Mouse (Mus musculus): Measurements from ENCODE around the gene Ctcfl. TPM values are rescaled to one million over a fixed set of nuclear protein-coding genes. Genes with fewer than 3 reads are reported as not detected.

The Ctcfl gene
- total and polyA plus RNA-seq, 3 experiments = 0.13 TPM; not detected in 2

DNA sequence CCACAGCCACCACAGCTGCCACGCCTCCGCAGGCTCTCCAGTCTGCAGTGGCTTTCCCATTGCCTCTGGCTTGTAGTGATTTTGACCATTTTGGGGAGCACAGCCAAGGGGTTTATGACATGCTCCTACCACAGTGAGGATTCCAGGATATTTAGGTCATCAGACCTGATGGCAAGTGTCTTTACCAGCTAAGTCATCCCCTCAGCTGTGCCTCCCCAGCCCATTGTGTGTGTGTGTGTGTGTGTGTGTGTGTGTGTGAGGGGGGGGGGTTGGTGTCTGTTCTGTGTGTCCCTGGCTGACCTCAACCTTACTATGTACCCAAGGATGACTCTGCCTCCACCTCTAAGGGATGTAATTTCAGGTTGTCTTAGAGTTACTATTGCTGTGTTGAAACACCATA is 54.5 kb downstream of the Ctcfl start:
- peaks cover 6 to 25% of the 10 kb centered on the region in 2 experiments for H3K4me1 ChIP-seq (ENCODE audit: control insufficient read depth in 1 of 2, insufficient read depth in 2 of 2, low read length in 2 of 2)
- no peak overlapping the region for H3K27ac ChIP-seq (ENCODE audit: control insufficient read depth, low read depth, low read length)
- H3K9ac ChIP-seq (ENCODE audit: control insufficient read depth, low read depth, low read length, poor library complexity, severe bottlenecking) = no peak overlapping the region
- no peaks in the 10 kb centered on the region for H3K27me3 ChIP-seq (ENCODE audit: control insufficient read depth in 1 of 2, insufficient read depth in 2 of 2, low read length in 2 of 2)
- H3K36me3 ChIP-seq (ENCODE audit: control insufficient read depth in 1 of 2, insufficient read depth in 2 of 2, low read length in 2 of 2) = peaks cover 0 to 11% of the 10 kb centered on the region in 2 experiments; a peak in 2 of 4 replicates
- H3K4me3 ChIP-seq (ENCODE audit: control insufficient read depth in 1 of 2, insufficient read depth in 1 of 2, low read depth in 2 of 2, low read length in 2 of 2) = no peak overlapping the region
- H3K79me2 ChIP-seq (ENCODE audit: control insufficient read depth, insufficient read depth, low read length, poor library complexity) = no peaks in the 10 kb centered on the region; the same call in 1 of the 2 replicates
- H3K9me3 ChIP-seq (replicated peaks; ENCODE audit: insufficient read depth, low read length) = no peaks in the 10 kb centered on the region
- no peak for DNase-seq (ENCODE audit: low read depth, low spot score)
- TF ChIP-seq CTCF (IDR thresholded peaks at IDR 0.05 in 2 of 3, conservative IDR thresholded peaks at IDR 0.05 in 1 of 3; ENCODE audit: control insufficient read depth in 1 of 3, insufficient read depth in 1 of 3, low read depth in 2 of 3, low read length in 3 of 3, poor library complexity in 1 of 3, severe bottlenecking in 1 of 3) = no peak
- no peak for TF ChIP-seq RAD21 (IDR thresholded peaks at IDR 0.05; ENCODE audit: low read depth, low read length)
- no peak for TF ChIP-seq GABPA (IDR thresholded peaks at IDR 0.05; ENCODE audit: low read depth, low read length)
- no peak for TF ChIP-seq TAL1 (IDR thresholded peaks at IDR 0.05; ENCODE audit: low read length)

DNA sequence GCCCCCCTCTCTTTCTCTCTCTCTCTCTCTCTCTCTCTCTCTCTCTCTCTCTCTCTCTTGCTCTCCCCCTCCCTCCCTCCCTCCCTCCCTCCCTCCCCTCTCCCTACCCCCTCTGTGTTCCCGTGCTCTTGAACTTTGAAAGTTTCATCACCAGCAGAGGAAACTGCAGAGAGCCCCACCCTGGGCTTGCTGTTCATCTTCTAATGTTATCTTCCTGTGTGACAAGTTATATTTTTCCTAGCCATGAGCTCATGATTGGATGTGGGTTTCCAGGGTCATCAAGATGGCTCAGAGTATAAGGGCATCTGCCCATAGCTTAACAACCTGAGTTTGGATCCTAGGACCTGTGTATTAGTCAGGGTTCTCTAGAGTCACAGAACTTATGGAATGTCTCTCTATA is 56.1 kb downstream of the Ctcfl start:
- Histone ChIP-seq H3K9me3 (replicated peaks; ENCODE audit: insufficient read depth, low read length) (no peaks in the 10 kb centered on the region), H3K9ac (ENCODE audit: control insufficient read depth, low read depth, low read length, poor library complexity, severe bottlenecking) (no peak overlapping the region), H3K4me1 (ENCODE audit: control insufficient read depth in 1 of 2, insufficient read depth in 2 of 2, low read length in 2 of 2) (peaks cover 6 to 25% of the 10 kb centered on the region in 2 experiments), H3K27me3 (ENCODE audit: control insufficient read depth in 1 of 2, insufficient read depth in 2 of 2, low read length in 2 of 2) (no peaks in the 10 kb centered on the region), H3K79me2 (ENCODE audit: control insufficient read depth, insufficient read depth, low read length, poor library complexity) (no peaks in the 10 kb centered on the region; the same call in 1 of the 2 replicates), H3K36me3 (ENCODE audit: control insufficient read depth in 1 of 2, insufficient read depth in 2 of 2, low read length in 2 of 2) (peaks cover 0 to 11% of the 10 kb centered on the region in 2 experiments; a peak in 2 of 4 replicates), H3K27ac (ENCODE audit: control insufficient read depth, low read depth, low read length) (no peak overlapping the region), H3K4me3 (ENCODE audit: control insufficient read depth in 1 of 2, insufficient read depth in 1 of 2, low read depth in 2 of 2, low read length in 2 of 2) (no peak overlapping the region)
- no peak for DNase-seq (ENCODE audit: low read depth, low spot score)
- TF ChIP-seq E2F4 (IDR thresholded peaks at IDR 0.05; ENCODE audit: borderline replicate concordance, low read depth, low read length) = no peak
- TF ChIP-seq POLR2A (IDR thresholded peaks at IDR 0.05; ENCODE audit: control insufficient read depth in 1 of 2, insufficient read depth in 1 of 2, low read depth in 1 of 2, low read length in 2 of 2, poor library complexity in 1 of 2) = no peak
- TF ChIP-seq MAZ (IDR thresholded peaks at IDR 0.05; ENCODE audit: low read depth, low read length) = no peak
- no peak for TF ChIP-seq MAX (IDR thresholded peaks at IDR 0.05; ENCODE audit: low read length)

DNA sequence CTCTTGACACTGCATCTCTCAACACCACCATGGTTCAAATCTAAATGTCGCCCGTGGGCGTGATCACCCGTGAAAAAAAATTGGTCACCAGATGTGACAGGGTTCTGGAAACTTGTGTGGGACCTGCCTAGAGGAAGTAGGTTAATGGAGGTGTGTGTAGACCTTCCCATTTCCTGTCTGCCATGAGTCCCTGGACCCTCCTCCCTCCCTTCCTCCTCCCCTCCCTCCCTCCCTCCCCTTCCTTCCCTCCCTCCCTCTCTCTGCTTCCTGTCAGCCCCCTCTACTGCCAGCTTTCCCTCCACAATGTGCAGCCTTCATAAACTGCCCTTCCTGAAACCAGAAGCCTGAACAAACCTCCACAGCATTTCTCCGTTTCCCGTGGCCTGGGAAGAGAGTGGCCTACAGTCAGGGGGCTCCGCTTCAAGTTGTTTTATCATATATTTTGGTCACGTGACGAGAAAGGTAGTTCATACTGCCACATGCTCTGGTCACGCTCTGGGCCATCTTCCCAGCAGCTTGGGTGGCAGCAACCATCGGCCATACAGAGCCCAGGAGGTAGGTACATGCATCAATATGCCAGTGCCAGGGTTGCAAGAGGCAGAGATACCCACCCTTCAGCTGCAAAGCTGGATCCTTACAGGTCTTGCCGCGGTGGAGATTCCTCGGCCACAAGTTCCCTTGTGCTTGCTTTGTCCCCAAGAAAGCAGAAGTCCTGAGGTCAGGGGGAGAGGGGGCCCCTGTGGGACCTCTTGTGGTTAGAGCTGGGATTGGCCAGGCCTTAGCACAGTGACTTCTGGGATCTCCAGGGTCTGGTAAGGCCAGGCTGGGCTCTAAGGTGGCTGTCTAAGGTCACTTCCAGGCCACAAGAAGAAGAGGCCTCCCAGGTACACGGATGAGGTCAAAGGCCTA is 57.6 kb downstream of the Ctcfl start:
- Histone ChIP-seq H3K4me1 (ENCODE audit: control insufficient read depth in 1 of 2, insufficient read depth in 2 of 2, low read length in 2 of 2) (peaks cover 6 to 32% of the 10 kb centered on the region in 2 experiments), H3K4me3 (ENCODE audit: control insufficient read depth in 1 of 2, insufficient read depth in 1 of 2, low read depth in 2 of 2, low read length in 2 of 2) (peak overlapping the region; percentile 10 to 54; a peak in 2 of 4 replicates)
- peak; percentile 81 for DNase-seq (ENCODE audit: low read depth, low spot score)
- TF ChIP-seq ZKSCAN1 (IDR thresholded peaks at IDR 0.05; ENCODE audit: low read depth, low read length) (no peak), POLR2A (IDR thresholded peaks at IDR 0.05; ENCODE audit: control insufficient read depth in 1 of 2, insufficient read depth in 1 of 2, low read depth in 1 of 2, low read length in 2 of 2, poor library complexity in 1 of 2) (no peak; a peak in 1 of 4 replicates), MEF2A (IDR thresholded peaks at IDR 0.05; ENCODE audit: extremely low read depth, insufficient replicate concordance, low read depth, low read length, poor library complexity, severe bottlenecking) (no peak), MYC (IDR thresholded peaks at IDR 0.05; ENCODE audit: low read depth, low read length) (0 out of 2 replicates have a peak, but pooled peaks have one; percentile 43), TBP (IDR thresholded peaks at IDR 0.05; ENCODE audit: low read depth, low read length) (0 out of 2 replicates have a peak, but pooled peaks have one; percentile 25), USF1 (IDR thresholded peaks at IDR 0.05; ENCODE audit: low read depth, low read length) (peak; percentile 90), EP300 (IDR thresholded peaks at IDR 0.05; ENCODE audit: low read depth in 1 of 2, low read length in 2 of 2) (peak in 1 of 2 experiments; percentile 22; a peak in 1 of 4 replicates), GABPA (IDR thresholded peaks at IDR 0.05; ENCODE audit: low read depth, low read length) (no peak), USF2 (IDR thresholded peaks at IDR 0.05; ENCODE audit: borderline replicate concordance in 1 of 2, insufficient read depth in 1 of 2, low read depth in 1 of 2, low read length in 2 of 2) (peak in 1 of 2 experiments; percentile 62; a peak in 1 of 4 replicates), ZC3H11A (IDR thresholded peaks at IDR 0.05; ENCODE audit: low read depth, low read length) (no peak), MAZ (IDR thresholded peaks at IDR 0.05; ENCODE audit: low read depth, low read length) (no peak), BHLHE40 (IDR thresholded peaks at IDR 0.05; ENCODE audit: borderline replicate concordance, low read depth, low read length) (no peak), RAD21 (IDR thresholded peaks at IDR 0.05; ENCODE audit: low read depth, low read length) (peak; percentile 27), CHD2 (IDR thresholded peaks at IDR 0.05; ENCODE audit: low read length) (no peak), CTCF (IDR thresholded peaks at IDR 0.05 in 2 of 3, conservative IDR thresholded peaks at IDR 0.05 in 1 of 3; ENCODE audit: control insufficient read depth in 1 of 3, insufficient read depth in 1 of 3, low read depth in 2 of 3, low read length in 3 of 3, poor library complexity in 1 of 3, severe bottlenecking in 1 of 3) (peak; percentile 41 to 49 (median 47)), JUND (IDR thresholded peaks at IDR 0.05; ENCODE audit: low read depth, low read length) (no peak), UBTF (IDR thresholded peaks at IDR 0.05; ENCODE audit: borderline replicate concordance, insufficient read depth, low read depth, low read length) (no peak)

More for the DNA sequence above, 57.6 kb downstream of the Ctcfl start:
- peak overlapping the region; percentile 67 for H3K9ac ChIP-seq (ENCODE audit: control insufficient read depth, low read depth, low read length, poor library complexity, severe bottlenecking)
- H3K27ac ChIP-seq (ENCODE audit: control insufficient read depth, low read depth, low read length) = peak overlapping the region; percentile 61
- peaks cover 0 to 11% of the 10 kb centered on the region in 2 experiments; a peak in 2 of 4 replicates for H3K36me3 ChIP-seq (ENCODE audit: control insufficient read depth in 1 of 2, insufficient read depth in 2 of 2, low read length in 2 of 2)
- H3K79me2 ChIP-seq (ENCODE audit: control insufficient read depth, insufficient read depth, low read length, poor library complexity) = no peaks in the 10 kb centered on the region; the same call in 1 of the 2 replicates
- H3K27me3 ChIP-seq (ENCODE audit: control insufficient read depth in 1 of 2, insufficient read depth in 2 of 2, low read length in 2 of 2) = no peaks in the 10 kb centered on the region
- H3K9me3 ChIP-seq (replicated peaks; ENCODE audit: insufficient read depth, low read length) = no peaks in the 10 kb centered on the region

Measured in MEL (cell line).